Mouse (Mus musculus): ENCODE results near the gene Arid3a. TPM values are rescaled to one million over a fixed set of nuclear protein-coding genes. Genes with fewer than 3 reads are reported as not detected.
"Not testable (repeated sequence)": the region's sequence is repeated elsewhere in the genome, so short reads cannot be mapped to it uniquely, and the experiment has no call there.

The Arid3a gene
- 3.6 and 4.1 TPM in 2 replicates for polyA plus RNA-seq (2012; rRNA removed)

DNA sequence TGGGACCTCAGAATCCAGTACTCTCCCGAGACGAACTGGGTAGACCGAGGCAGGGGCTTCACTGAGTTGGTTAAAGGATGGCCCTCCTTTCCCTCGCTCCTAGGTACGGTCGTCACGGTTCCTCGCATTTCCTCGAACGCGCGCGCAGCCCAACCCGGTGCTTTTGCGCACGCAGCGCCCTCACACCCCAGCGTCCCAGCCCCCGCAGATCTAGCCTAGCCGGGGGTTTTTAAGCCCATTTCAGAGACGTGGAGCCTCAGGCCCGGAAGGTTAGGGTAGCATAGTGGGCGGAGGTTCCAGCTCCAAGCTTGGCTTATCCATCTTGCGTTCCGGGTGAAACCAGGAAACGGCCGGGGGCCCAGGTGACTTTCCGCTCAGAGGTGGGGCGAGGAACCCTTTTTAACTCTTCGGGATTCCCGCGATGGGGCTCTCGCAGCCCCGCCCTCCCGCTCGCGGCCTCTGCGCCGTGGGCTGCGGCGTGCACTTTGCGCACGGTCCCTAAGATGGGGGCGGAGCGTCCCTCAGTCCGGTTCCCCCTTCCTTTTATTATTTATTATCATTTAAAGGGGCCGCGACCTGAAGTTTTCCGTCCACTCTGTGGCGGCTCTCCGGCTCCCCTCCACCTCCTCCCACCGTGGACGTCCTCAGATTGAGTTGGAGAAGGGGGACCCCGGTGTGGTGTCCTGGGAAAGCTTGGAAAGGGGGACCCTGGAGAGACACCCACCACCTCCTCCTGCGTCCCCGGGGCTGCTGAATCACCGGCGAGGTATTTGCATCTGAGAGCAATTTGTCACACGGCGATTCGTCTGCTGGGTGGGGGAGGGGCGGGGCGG lies at the start of gene Arid3a:
TSS of gene Arid3a (plus strand) at position 553 of the 833 bp plus-strand sequence.
- peak; percentile 74 to 90 for DNase-seq (ENCODE audit: extremely low spot score in 1 of 2, low spot score in 1 of 2)

DNA sequence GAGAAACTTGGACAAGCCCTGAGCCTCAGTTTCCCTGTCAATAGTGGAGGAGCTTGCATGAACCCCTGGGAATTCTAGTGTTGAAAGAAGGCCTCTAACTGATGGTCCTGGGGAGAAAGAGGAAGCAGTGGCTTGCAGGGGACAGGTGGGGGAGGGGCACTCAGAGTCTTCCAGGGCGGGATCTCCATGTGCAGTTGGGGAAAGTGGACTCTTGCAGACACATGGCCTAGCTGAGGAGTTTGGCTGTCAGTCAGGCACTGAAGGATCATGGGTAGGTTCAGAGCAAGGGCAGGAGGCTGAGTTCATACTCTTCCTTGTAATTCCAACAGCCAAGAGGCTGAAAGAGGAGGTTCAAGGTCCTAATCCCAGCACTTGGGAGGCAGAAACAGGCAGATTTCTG lies 49.7 kb upstream of the Arid3a start:
- DNase-seq (ENCODE audit: extremely low spot score in 1 of 2, low spot score in 1 of 2): no peak

GRCm38 (mm10) chr10:79877757-79878156 lies 49.1 kb upstream of the Arid3a start:
- DNase-seq (ENCODE audit: extremely low spot score in 1 of 2, low spot score in 1 of 2): no peak

- no peak for DNase-seq (ENCODE audit: extremely low spot score in 1 of 2, low spot score in 1 of 2)
Observed at GRCm38 (mm10) chr10:79879527-79879926, 47.3 kb upstream of the Arid3a start.

DNA sequence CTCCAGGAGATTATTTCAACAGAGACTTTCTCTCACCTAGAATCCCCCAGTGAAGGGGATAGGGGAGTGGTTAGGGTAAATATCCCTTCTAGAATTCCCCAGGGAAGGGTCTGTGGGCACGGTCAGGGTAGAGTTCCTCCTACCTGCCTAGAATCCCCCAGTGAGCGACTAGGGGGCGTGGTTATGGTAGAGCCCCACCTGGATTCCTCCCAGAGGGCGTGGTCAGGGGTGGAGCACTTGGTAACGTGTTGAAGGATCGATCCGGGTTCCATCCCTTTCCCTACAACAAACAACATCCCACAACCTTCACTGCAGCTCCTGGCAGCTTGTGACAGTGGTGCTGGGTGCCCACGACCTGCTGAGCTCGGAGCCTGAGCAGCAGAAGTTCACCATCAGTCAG lies 46.1 kb upstream of the Arid3a start:
- no peak for DNase-seq (ENCODE audit: extremely low spot score in 1 of 2, low spot score in 1 of 2)

DNA sequence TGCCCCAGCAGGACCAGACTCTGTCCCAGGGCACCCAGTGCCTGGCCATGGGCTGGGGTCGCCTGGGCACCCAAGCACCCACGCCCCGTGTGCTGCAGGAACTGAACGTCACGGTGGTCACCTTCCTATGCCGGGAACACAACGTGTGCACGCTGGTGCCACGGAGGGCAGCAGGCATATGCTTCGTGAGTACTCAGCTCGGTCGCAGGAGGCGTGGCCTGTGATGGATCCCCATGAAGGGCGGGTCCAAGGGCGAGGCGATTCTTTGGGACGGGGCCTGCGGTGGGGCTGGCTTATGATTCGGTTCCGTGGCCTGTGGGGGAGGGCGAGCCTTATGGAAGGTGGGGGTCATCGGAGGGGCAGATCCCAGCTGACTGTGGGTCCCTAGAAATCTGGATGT lies 44.9 kb upstream of the Arid3a start:
- DNase-seq (ENCODE audit: extremely low spot score in 1 of 2, low spot score in 1 of 2): no peak

DNA sequence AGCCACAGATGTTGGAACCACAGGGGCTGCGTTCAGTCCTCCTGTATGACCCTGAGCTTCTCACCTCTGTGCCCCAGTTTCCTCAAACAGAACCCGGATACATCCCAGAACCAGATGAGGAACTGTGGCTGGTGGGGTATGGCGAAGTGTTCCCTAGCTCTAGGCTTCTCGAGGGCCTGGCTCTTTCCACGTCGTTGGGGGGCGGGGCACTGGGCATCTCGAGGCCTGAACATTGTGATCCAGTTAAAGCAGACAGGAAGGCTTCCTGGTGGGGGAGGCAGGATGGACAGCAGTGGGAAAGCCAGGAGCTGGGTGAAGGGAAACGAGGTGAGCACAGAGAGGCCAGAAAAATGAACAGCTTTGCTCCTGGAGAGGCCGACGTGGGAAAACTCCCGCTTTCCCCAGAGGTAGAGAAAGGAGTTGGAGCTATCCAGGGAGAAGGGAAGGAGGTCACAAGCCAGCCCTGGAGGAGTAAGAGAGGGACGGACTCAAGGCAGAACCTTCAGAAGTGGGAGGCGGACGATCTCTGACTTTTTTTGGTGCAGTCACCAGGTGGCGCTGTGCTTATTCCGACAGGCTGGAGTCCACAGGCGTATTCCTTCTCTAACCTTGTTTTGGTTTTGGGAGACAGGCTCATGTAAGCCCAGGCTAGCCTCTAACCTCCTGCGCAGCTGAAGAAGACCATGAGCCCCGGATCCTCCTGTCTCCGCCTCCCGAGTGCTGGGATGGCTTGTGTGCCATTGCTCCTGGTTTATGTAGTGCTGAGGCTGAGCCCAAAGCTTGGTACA lies 43.4 kb upstream of the Arid3a start:
- DNase-seq (ENCODE audit: extremely low spot score in 1 of 2, low spot score in 1 of 2): peak; percentile 50 to 90

DNA sequence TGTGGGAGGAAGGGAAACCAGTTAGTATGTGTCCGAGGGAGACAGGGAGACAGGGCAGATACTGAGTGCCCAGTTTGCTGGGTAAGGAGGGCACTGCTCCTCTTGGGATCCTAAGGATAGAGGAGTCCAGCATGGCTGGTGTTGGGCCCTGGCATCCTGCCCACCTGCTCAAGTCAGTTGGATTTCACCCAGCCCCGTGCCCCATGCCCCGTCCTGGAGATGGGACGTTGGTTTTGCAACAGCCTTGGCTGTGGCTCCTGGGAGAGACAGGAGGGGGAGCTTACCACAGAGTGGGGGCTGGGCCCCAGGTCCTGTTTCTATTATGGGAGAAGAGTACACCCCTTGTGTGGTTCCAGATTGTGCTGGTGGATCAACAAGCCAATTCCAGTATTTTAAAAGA lies 42.4 kb upstream of the Arid3a start:
- DNase-seq (ENCODE audit: extremely low spot score in 1 of 2, low spot score in 1 of 2): no peak

- not testable (repeated sequence) for DNase-seq (ENCODE audit: extremely low spot score in 1 of 2, low spot score in 1 of 2)
Observed at GRCm38 (mm10) chr10:79884938-79885337, 41.9 kb upstream of the Arid3a start.

DNA sequence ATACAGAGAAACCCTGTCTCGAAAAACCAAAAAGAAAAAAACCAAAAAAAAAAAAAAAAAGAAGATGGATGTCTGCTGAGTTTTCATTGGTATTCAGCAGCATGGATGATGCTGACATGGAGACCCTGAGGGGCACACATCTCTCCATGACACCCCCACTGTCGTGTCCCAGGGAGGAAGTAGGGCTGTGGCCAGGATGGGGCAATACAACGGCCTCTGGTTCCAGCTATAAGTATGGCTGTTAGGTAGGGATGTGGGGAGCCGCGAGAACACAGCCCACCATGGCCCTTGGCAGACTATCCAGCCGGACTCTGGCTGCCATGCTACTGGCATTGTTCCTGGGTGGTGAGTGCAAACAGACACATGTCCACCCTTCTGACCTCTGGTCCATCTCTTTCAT lies 40.8 kb upstream of the Arid3a start, which contains the start of gene Elane:
TSS of gene Elane (plus strand) at position 194 of the 400 bp plus-strand sequence.
- no peak for DNase-seq (ENCODE audit: extremely low spot score in 1 of 2, low spot score in 1 of 2)

GRCm38 (mm10) chr10:79886611-79887010 lies 40.2 kb upstream of the Arid3a start:
- no peak for DNase-seq (ENCODE audit: extremely low spot score in 1 of 2, low spot score in 1 of 2)

DNA sequence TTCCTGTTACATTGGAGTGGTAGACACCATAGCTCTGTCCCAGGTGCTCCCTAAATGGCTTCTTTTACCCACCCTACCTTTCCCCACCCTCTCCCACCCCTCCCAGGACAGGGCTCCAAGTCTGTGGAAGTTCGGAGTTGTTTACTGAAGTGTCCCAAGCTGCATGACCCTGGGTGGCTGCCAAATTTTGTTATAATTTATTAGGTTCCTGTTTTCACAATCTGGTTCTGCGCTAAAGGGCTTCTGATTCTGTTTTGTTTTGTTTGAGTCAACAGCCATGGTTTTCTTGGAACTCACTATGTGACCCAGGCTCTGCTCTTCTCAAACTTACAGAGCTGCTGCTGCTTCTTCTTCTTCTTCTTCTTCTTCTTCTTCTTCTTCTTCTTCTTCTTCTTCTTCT lies 37.5 kb upstream of the Arid3a start:
- DNase-seq (ENCODE audit: extremely low spot score in 1 of 2, low spot score in 1 of 2): no peak

- no peak for DNase-seq (ENCODE audit: extremely low spot score in 1 of 2, low spot score in 1 of 2)
Observed at GRCm38 (mm10) chr10:79890670-79891069, 36.2 kb upstream of the Arid3a start, which contains the start of gene Cfd. Gene Cfd, plus strand, starts transcription at chr10:79890853.

DNA sequence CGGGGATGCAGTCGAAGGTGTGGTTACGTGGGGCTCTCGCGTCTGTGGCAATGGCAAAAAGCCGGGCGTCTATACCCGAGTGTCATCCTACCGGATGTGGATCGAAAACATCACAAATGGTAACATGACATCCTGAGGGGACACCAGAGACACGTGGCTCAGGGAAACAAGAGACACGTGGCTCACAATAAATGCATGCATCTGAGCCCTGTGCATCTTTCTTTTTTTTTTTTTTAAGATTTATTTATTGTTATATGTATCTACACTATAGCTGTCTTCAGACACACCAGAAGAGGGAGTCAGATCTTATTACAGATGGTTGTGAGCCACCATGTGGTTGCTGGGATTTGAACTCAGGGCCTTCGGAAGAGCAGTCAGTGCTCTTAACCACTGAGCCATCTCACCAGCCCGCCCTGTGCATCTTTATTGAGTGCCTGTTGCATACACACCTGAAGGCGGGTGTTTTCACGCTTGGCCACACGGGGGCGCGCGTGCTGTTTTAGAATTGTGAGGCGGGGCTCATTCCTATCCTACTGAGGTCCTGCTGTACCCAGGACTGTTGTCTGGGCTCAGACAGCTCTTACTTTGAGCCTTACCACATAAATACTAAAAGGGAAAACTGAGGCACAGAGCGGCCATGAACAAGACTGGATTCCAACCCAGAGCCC lies 34.3 kb upstream of the Arid3a start:
- DNase-seq (ENCODE audit: extremely low spot score in 1 of 2, low spot score in 1 of 2): peak in 1 of 2 experiments; percentile 89

DNA sequence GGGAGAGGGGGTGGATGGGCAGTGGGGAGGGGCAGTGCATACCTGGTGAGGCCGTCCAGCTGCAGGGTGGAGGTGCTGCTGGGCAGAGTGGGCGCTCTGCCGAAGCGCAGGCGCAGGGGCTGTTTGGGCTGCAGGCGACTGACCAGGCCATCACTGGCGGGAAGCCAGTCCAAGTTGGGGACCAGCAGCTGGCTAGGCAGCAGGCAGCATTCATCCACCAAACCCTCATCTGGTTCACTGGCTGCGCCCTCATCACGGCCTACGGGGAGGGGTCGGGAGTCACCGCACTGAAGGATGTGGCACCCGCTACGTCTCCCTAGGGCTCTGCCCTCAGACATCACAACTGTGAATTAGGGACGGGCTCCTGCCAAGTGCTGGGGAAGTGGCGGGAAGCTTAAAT lies 30.5 kb upstream of the Arid3a start:
- no peak for DNase-seq (ENCODE audit: extremely low spot score in 1 of 2, low spot score in 1 of 2)

GRCm38 (mm10) chr10:79896814-79897213 lies 30.0 kb upstream of the Arid3a start:
- DNase-seq (ENCODE audit: extremely low spot score in 1 of 2, low spot score in 1 of 2): no peak

DNA sequence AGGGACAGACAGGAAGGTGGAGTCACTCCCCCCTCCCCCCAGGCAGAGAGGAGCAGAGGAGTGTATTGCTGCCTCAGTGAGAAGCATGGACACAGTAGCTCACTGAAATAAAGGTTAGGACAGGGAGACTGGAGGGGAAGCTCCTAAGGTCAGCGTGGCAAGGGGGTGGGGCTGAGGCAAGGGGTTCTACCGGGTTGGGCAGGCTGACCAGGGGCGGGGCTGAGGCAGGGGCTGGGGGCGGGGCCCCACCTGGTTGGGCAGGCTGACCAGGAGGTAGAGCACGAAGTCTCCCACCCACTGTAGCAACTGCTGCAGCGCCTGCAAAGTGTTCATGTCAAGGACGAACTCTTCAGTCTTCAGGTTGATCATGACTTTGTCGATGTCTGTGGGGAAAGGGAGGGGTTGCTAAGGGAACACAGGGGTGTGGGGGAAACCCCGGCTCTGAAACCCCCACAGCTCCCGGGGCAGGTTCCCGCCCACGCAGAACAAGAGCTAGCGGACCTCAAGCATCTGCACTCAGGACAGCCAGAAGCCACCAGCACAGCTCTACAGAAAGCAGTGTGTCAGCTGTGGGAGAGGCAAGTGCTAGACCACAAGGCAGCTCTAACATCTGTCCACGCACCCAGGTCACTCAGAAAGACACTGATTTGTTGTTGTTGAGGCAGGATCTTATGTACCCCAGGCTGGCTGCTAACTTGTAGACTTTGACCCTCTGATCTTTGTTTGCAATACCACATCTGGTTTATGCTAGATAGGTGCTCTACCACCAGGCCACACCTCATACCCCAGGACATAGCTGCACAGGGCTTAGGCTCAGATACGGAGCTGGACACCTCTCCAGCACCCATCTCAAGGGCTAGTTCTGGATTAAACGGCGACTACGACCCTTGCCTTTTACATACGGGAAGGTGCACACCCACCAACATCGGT lies 29.3 kb upstream of the Arid3a start:
- no peak for DNase-seq (ENCODE audit: extremely low spot score in 1 of 2, low spot score in 1 of 2)

- DNase-seq (ENCODE audit: extremely low spot score in 1 of 2, low spot score in 1 of 2): peak; percentile 87 to 89
Observed at GRCm38 (mm10) chr10:79900951-79901410, 25.9 kb upstream of the Arid3a start.

DNA sequence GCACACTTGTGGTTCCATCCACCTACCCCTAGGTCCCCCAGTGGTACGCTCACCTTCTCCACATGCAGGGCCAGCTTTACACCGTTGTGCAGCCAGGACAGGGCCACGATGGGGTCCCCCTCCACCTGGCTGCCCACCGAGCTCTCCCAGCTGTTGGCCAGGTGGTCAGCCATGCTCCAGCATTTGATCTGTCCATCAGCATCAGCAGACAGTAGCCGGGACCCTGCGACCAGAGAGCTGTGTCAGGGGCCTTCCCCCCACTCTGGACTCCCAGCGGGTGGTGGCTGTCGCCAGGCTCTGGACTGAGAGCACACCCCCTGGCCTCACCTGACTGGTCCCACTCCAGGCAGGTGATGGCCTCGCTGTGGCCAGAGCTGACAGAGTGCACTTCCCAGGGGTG lies 20.1 kb upstream of the Arid3a start:
- no peak for DNase-seq (ENCODE audit: extremely low spot score in 1 of 2, low spot score in 1 of 2)

- no peak for DNase-seq (ENCODE audit: extremely low spot score in 1 of 2, low spot score in 1 of 2)
Observed at GRCm38 (mm10) chr10:79907415-79907814, 19.4 kb upstream of the Arid3a start.
